Mouse (Mus musculus) stomach, postnatal 0 days (tissue): ENCODE measurements around the gene Grhpr. TPM values are rescaled to one million over a fixed set of nuclear protein-coding genes. Genes with fewer than 3 reads are reported as not detected.
"Not testable (repeated sequence)": the region's sequence is repeated elsewhere in the genome, so short reads cannot be mapped to it uniquely, and the experiment has no call there.

ENCODE experiments used
- ATAC-seq: fragments of 200-750 bp; cut with Nextera tagmentation; 2 replicates; pipeline ENCODE4 v1.8.0; 2017; ENCODE audit not compliant: low FRiP score, low TSS enrichment
- DNase-seq: peaks from one replicate; pipeline ENCODE4 v3.0.0-alpha.2; 2016; ENCODE audit warnings: low spot score
- H3K27ac ChIP-seq: fragments of 300-500 bp; sonication (generic); replicated peaks from 2 replicates; pipeline ENCODE4 v1.5.1; 2014; ENCODE audit warnings: mild to moderate bottlenecking, control low read depth
- H3K27me3 ChIP-seq: fragments of 300-500 bp; sonication (generic); 2 replicates; pipeline ENCODE4 v1.6.1; 2014; ENCODE audit warnings: low read length; ENCODE audit not compliant: control insufficient read depth, insufficient read depth
- H3K36me3 ChIP-seq: fragments of 300-500 bp; sonication (generic); 2 replicates; pipeline ENCODE4 v1.6.1; 2014; ENCODE audit warnings: low read length, mixed read lengths; ENCODE audit not compliant: control insufficient read depth, insufficient read depth
- H3K4me1 ChIP-seq: fragments of 300-500 bp; sonication (generic); replicated peaks from 2 replicates; pipeline ENCODE4 v1.6.1; 2014; ENCODE audit warnings: antibody characterized with exemption; ENCODE audit not compliant: control insufficient read depth, insufficient read depth
- H3K4me2 ChIP-seq: fragments of 300-500 bp; sonication (generic); replicated peaks from 2 replicates; pipeline ENCODE4 v1.6.1; 2014; ENCODE audit warnings: low read depth, mild to moderate bottlenecking, control low read depth, moderate library complexity
- H3K4me3 ChIP-seq: fragments of 300-500 bp; sonication (generic); 2 replicates; pipeline ENCODE4 v1.5.1; 2014; ENCODE audit warnings: low read depth, low read length, control low read depth
- H3K9ac ChIP-seq: fragments of 300-500 bp; sonication (generic); 2 replicates; pipeline ENCODE4 v1.6.1; 2014; ENCODE audit warnings: mild to moderate bottlenecking, low read length, control low read depth, mixed read lengths
- H3K9me3 ChIP-seq: fragments of 300-500 bp; sonication (generic); 2 replicates; pipeline ENCODE4 v1.6.1; 2016; ENCODE audit warnings: low read length; ENCODE audit not compliant: control insufficient read depth
- CTCF ChIP-seq: IDR thresholded peaks from 2 replicates; pipeline ENCODE4 v1.5.1; 2016; ENCODE audit warnings: antibody characterized with exemption, low read depth, mild to moderate bottlenecking, moderate library complexity
- EP300 ChIP-seq: optimal IDR thresholded peaks from 2 replicates; pipeline ENCODE3; 2016; ENCODE audit warnings: antibody characterized with exemption
- WGBS: fragments of 180-500 bp; shearing (Covaris S2); extraction: QIAGEN DNeasy Blood & Tissue Kit; methylation state at CpG from one replicate; pipeline ENCODE4 v1.1.7; 2014; 5-methylcytosine and 5-hydroxymethylcytosine counted together
- polyA plus RNA-seq: library from polyadenylated mRNA; unstranded; fragments of >200 nt; fragmentation: Nextera tagmentation; extraction: Ambion mirVana; gene quantifications from 2 replicates; pipeline ENCODE4 v1.2.1, GENCODE M21; 2015

Gene Grhpr
- polyA plus RNA-seq, 1 experiment from 2014 or later, result 57.3 TPM

GRCm38 (mm10) chr4:44983131-44983740 lies 2.0 kb downstream of the Grhpr start:
- no peak for TF ChIP-seq EP300
- no peak for TF ChIP-seq CTCF
- Histone ChIP-seq H3K4me3 (no peak overlapping the region), H3K27ac (no peak overlapping the region), H3K27me3 (no peaks in the 10 kb centered on the region), H3K4me1 (no peaks in the 10 kb centered on the region; the same call in 1 of the 2 replicates), H3K4me2 (no peak overlapping the region), H3K9me3 (no peaks in the 10 kb centered on the region), H3K36me3 (no peaks in the 10 kb centered on the region), H3K9ac (no peak overlapping the region)
- WGBS, result 78% methylated on average over 10 of the region's 10 CpGs
- no peak for ATAC-seq
- DNase-seq, result no peak

DNA sequence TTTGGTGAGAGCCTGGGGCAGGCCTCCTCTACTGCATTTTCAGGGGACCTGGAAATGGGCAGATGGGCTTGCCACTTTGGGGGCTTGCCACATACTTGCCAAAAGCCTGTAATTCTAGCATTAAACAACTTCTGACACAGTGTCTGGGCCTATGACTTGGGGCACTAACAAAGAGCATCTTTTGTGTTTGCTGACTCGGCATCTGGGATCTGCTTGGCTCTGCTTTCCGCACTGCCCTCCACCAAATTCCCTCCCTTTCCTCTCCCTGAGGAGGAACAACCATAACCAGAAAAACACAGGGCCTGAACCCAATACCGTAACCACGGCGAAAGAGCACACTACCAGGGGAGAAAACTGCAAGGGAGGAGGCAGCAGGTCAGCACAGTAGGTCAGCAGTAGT lies 9.4 kb downstream of the Grhpr start:
- Histone ChIP-seq H3K9me3 (no peaks in the 10 kb centered on the region), H3K36me3 (peaks cover 20% of the 10 kb centered on the region), H3K27ac (no peak overlapping the region), H3K4me2 (no peak overlapping the region), H3K4me3 (no peak overlapping the region), H3K4me1 (no peaks in the 10 kb centered on the region), H3K27me3 (no peaks in the 10 kb centered on the region), H3K9ac (no peak overlapping the region)
- TF ChIP-seq EP300 (no peak), CTCF (no peak)
- DNase-seq (no peak), ATAC-seq (no peak)
- WGBS, result over 99% methylated on average over 5 of the region's 5 CpGs

GRCm38 (mm10) chr4:44992330-44992729 lies 11.1 kb downstream of the Grhpr start:
- not testable (repeated sequence) for H3K27me3 ChIP-seq, ATAC-seq, H3K4me2 ChIP-seq, H3K4me1 ChIP-seq, H3K4me3 ChIP-seq, H3K27ac ChIP-seq, H3K9ac ChIP-seq, DNase-seq, H3K9me3 ChIP-seq
- 92% methylated on average over 11 of the region's 11 CpGs for WGBS
- H3K36me3 ChIP-seq, result peaks cover 20% of the 10 kb centered on the region

DNA sequence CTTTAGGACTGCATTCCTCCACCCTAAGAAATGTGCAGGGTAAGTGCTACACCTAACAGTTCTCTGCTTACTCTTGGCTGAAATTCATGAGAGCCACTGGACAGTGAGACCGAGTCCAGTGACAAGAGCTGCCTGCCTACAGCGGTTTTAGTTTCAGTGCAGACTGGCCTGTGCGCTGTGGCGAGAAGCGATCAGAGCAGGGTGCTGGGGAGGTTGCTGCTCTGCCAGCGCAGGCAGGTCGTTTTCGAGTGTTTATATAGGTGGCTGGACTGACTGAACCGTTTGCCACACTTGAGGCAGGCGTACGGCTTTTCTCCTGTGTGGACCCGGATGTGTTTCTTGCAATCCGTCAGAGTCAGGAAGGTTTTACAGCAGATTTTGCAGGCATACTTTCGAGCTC lies 12.0 kb downstream of the Grhpr start:
- not testable (repeated sequence) for H3K4me3 ChIP-seq, H3K27ac ChIP-seq, H3K9me3 ChIP-seq, H3K4me2 ChIP-seq, H3K27me3 ChIP-seq, H3K9ac ChIP-seq, ATAC-seq, DNase-seq, H3K4me1 ChIP-seq
- 79% methylated on average over 14 of the region's 14 CpGs for WGBS
- peaks cover 20% of the 10 kb centered on the region for H3K36me3 ChIP-seq

DNA sequence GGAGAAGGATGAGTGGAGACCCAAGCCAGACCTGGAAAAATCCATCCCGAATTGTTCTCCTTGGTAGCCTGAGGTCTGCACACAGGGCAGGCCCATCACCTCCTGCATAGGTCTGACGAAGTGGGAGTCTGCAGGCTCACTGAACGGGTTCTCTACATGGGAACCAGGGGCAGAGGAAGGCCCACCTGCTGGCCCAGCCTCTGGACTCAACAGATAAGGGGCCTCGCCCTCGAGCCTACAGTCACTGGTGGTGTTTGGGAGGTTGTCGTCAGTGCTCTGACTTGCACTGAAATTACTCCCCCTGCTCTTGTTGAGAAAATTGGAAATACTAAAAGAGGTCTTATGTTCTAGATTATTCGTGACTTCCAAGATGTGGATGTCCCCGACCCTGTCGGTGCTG lies 12.7 kb downstream of the Grhpr start:
- WGBS, result 82% methylated on average over 9 of the region's 9 CpGs
- Histone ChIP-seq H3K27ac (no peak overlapping the region), H3K27me3 (no peaks in the 10 kb centered on the region), H3K9me3 (no peaks in the 10 kb centered on the region), H3K36me3 (peaks cover 20% of the 10 kb centered on the region), H3K4me3 (no peak overlapping the region), H3K9ac (no peak overlapping the region), H3K4me1 (no peaks in the 10 kb centered on the region; the same call in 1 of the 2 replicates), H3K4me2 (no peak overlapping the region)
- TF ChIP-seq CTCF (no peak), EP300 (no peak)
- ATAC-seq (no peak), DNase-seq (no peak)

DNA sequence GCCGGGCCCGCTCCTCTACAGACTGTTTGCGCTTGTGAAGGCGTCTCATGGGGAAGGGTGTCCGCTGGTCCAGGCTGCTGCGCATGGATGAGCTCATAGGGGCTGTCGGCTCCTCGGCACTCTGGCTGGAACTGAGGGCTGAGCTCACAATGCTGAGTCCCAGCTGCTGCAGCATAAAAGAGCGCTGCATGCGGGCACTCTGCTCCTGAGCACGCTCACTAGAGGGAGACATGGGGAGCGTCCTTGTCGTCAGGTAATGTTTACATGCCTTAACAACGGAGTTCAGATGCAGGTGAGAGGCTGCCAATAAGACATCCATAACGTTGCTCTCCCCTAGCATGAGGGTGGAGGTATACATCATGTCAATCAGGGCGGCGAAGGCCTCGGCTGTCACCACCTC lies 13.6 kb downstream of the Grhpr start:
- no peak for ATAC-seq

More for the DNA sequence above, 13.6 kb downstream of the Grhpr start:
- whole genome bisulfite sequencing, result 76% methylated on average over 18 of the region's 18 CpGs
- Histone ChIP-seq H3K4me2 (no peak overlapping the region), H3K9ac (no peak overlapping the region), H3K4me3 (no peak overlapping the region), H3K9me3 (no peaks in the 10 kb centered on the region), H3K36me3 (peaks cover 20% of the 10 kb centered on the region), H3K4me1 (no peaks in the 10 kb centered on the region; the same call in 1 of the 2 replicates), H3K27ac (no peak overlapping the region), H3K27me3 (no peaks in the 10 kb centered on the region)
- TF ChIP-seq CTCF (no peak), EP300 (no peak)
- DNase-seq, result no peak
